Mouse (Mus musculus) left cerebral cortex, postnatal 10 days (tissue): ENCODE data around the gene Prss57. TPM values are rescaled to one million over a fixed set of nuclear protein-coding genes. Genes with fewer than 3 reads are reported as not detected.
A peak's percentile ranks its signal among the peaks of the same experiment; 100 is the strongest.
"Not testable (repeated sequence)": the region's sequence is repeated elsewhere in the genome, so short reads cannot be mapped to it uniquely, and the experiment has no call there.

Source experiments
- DNase-seq, 2 experiments: peaks; one replicate each; pipeline ENCODE4 v3.0.0; 2021 to 2022; ENCODE audit warnings: low spot score in 2 of 2, mixed read lengths in 1 of 2; ENCODE audit errors: extremely low spot score in 1 of 2
- intact Hi-C: fragments of 180-260 bp; cut with DNase I; formaldehyde crosslinking; loops from one replicate; pipeline ENCODE4 v1.15.1; 2025
- total RNA-seq, 2 experiments: library from RNA; stranded (reverse); gene quantifications; 2 replicates each; pipeline ENCODE4 v1.2.3; 2021

Gene Prss57
- total RNA-seq, 2 experiments from 2014 or later: 0.32 to 0.54 TPM

GRCm38 (mm10) chr10:79766508-79767325 is 24.0 kb downstream of the Prss57 start, which contains the start of gene Rnf126:
Rnf126 (minus strand) TSS chr10:79766952.
- DNase-seq: peak; percentile 98 to 99
- intact Hi-C loops: no loop called here

GRCm38 (mm10) chr10:79766001-79766507 is 24.7 kb downstream of the Prss57 start:
- intact Hi-C loops: no loop called here
- no peak for DNase-seq

GRCm38 (mm10) chr10:79765228-79765745 is 25.5 kb downstream of the Prss57 start:
- no peak for DNase-seq
- intact Hi-C loops: no loop called here

- DNase-seq: no peak
- intact Hi-C loops: no loop called here
Observed at GRCm38 (mm10) chr10:79764234-79764633, 26.5 kb downstream of the Prss57 start.

GRCm38 (mm10) chr10:79762875-79763274 is 27.9 kb downstream of the Prss57 start:
- intact Hi-C loops: no loop called here
- DNase-seq: no peak

GRCm38 (mm10) chr10:79760603-79761143 is 30.1 kb downstream of the Prss57 start:
- DNase-seq: no peak
- intact Hi-C loops: no loop called here

GRCm38 (mm10) chr10:79759675-79760074 is 31.1 kb downstream of the Prss57 start:
- intact Hi-C loops, DNase-seq: not testable (repeated sequence)

GRCm38 (mm10) chr10:79756660-79757059 is 34.1 kb downstream of the Prss57 start:
- DNase-seq: peak in 1 of 2 experiments; percentile 26
- intact Hi-C loops: no loop called here

GRCm38 (mm10) chr10:79755854-79756253 is 34.9 kb downstream of the Prss57 start:
- intact Hi-C loops: no loop called here

GRCm38 (mm10) chr10:79754856-79755516 is 35.8 kb downstream of the Prss57 start, which contains the start of gene Fgf22:
Fgf22 (plus strand) TSS chr10:79755076.
- intact Hi-C loops: no loop called here
- DNase-seq: peak in 1 of 2 experiments; percentile 87

More at GRCm38 (mm10) chr10:79755854-79756253, 34.9 kb downstream of the Prss57 start:
- DNase-seq: no peak

GRCm38 (mm10) chr10:79748496-79748895 is 42.3 kb downstream of the Prss57 start:
- intact Hi-C loops: no loop called here
- DNase-seq: no peak

- intact Hi-C loops: no loop called here
- DNase-seq: no peak
Observed at GRCm38 (mm10) chr10:79746774-79747151, 44.0 kb downstream of the Prss57 start.

GRCm38 (mm10) chr10:79745898-79746773 is 44.6 kb downstream of the Prss57 start, which contains the start of gene Polrmt:
Polrmt (minus strand) TSS chr10:79746581.
- DNase-seq: peak; percentile 97
- intact Hi-C loops: no loop called here

GRCm38 (mm10) chr10:79745411-79745810 is 45.4 kb downstream of the Prss57 start:
- intact Hi-C loops: no loop called here
- DNase-seq: no peak

- intact Hi-C loops: no loop called here
- DNase-seq: no peak
Observed at GRCm38 (mm10) chr10:79743650-79744365, 47.0 kb downstream of the Prss57 start.

- no peak for DNase-seq
- intact Hi-C loops: no loop called here
Observed at GRCm38 (mm10) chr10:79743161-79743560, 47.6 kb downstream of the Prss57 start.

- intact Hi-C loops: no loop called here
- DNase-seq: no peak
Observed at GRCm38 (mm10) chr10:79740863-79741262, 49.9 kb downstream of the Prss57 start.

GRCm38 (mm10) chr10:79739234-79739633 is 51.5 kb downstream of the Prss57 start:
- no peak for DNase-seq
- intact Hi-C loops: no loop called here
